Mouse (Mus musculus) C2C12 (cell line): ENCODE data around the gene Rnf185.

Source experiments
- CTCF ChIP-seq: IDR thresholded peaks from one replicate; pipeline ENCODE4 v1.5.1; 2011; ENCODE audit not compliant: control insufficient read depth, insufficient read depth, insufficient read length
- MYOD1 ChIP-seq: IDR thresholded peaks from one replicate; pipeline ENCODE4 v1.6.1; 2011; ENCODE audit warnings: low read depth; ENCODE audit not compliant: control insufficient read depth, insufficient read length

DNA sequence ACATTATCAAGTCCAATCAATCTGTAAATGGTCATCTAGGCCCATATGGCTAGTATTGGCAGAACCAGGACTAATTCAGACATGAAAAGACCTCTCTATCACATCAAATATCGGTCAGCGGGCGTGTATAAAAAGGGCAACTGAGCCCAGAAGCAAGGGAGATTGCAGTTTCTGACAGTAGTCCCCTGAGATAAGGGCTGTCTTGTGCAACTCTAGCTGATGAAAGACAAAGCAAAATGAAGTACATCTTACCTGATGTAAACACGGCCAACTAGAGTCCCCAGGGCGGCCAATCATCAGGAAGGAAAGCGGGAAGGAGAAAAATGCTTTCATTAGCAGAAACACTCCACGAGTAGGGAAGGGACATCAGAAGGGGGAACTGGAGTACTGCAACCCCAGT, 23.5 kb downstream of the Rnf185 start:
- TF ChIP-seq CTCF = no peak
- TF ChIP-seq MYOD1 = no peak
